Comparison of ENCODE assay signal across 8 mouse cellular contexts in the genomic region with DNA sequence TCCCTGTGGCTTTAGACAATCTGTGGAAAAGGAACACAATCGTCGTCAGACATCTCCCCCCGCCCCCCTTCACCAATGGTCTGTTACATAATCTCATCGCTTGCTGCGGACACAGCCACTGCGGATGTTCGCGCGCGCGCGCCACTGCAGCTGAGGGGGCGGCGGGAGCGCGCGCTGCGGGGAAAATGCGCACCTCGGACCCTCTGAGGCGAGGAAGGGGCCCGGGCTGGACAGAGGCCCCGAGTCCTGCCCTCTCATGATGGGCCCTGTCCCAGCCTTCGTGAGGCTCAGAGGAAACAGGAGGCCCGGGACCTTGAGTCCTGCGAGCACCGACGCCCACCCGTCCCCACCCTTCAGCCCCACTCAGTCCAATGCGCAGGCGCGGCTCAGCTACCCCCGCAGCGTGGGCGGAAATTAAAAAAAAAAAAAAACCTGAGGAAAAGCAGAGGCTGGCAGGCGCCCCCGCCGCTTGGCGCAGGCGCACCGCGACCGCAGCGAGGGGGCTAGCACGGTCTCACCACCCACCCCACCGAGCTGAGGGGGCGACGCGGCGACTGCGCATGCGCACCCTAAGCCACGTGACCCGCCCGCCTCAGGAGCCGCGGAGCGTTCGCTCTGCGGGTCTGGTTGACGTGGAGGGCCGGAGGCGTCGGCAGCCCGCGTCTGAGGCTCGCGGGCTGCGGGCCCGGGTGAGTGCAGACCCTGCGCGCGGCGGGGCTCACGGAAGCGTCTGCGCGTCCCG. TPM values are rescaled to one million over a fixed set of nuclear protein-coding genes. Genes with fewer than 3 reads are reported as not detected.
DNase-seq lines count a peak whose midpoint lies in the region; ATAC-seq and TF ChIP-seq lines count a peak whose summit lies in the region.

Gene Ttc3, plus strand, starts transcription at position 446 of the 742 bp plus-strand sequence.

- peak; percentile 80 for ATAC-seq in forebrain, embryonic 13.5 days
- peak; percentile 81 for ATAC-seq in liver, postnatal 0 days
- ATAC-seq in neural tube, embryonic 14.5 days (ENCODE audit: low read depth), result peak; percentile 79

- peak; percentile 77 for DNase-seq in c-Kit-positive CD71-positive TER-119-positive erythroid progenitor cells, embryonic 14.5 days (ENCODE audit: low spot score)
- peak; percentile 94 to 95 for DNase-seq in heart, postnatal 10 days
- DNase-seq in large intestine, adult 2 months (ENCODE audit: low read depth, low spot score), result peak; percentile 28
- DNase-seq in liver, postnatal 0 days, result peak; percentile 89
- peak; percentile 97 for DNase-seq in testis, postnatal 10 days (ENCODE audit: low spot score)

- peak within 1 kb of the TSS; percentile 99 for H3K27ac ChIP-seq in forebrain, embryonic 13.5 days
- peak within 1 kb of the TSS; percentile 82 for H3K27ac ChIP-seq in liver, postnatal 0 days (ENCODE audit: low read depth)
- H3K27ac ChIP-seq in neural tube, embryonic 14.5 days (ENCODE audit: low read depth, low read length), result peak within 1 kb of the TSS; percentile 99

- WGBS in forebrain, embryonic 13.5 days, result under 1% methylated on average over 70 of the region's 79 CpGs
- WGBS in large intestine, adult 2 months, result under 1% methylated on average over 79 of the region's 79 CpGs
- under 1% methylated on average over 69 of the region's 79 CpGs for WGBS in liver, postnatal 0 days (ENCODE audit: insufficient replicate concordance)
- WGBS in neural tube, embryonic 14.5 days, result under 1% methylated on average over 78 of the region's 79 CpGs

- peak within 1 kb of the TSS; percentile 74 for H3K4me2 ChIP-seq in forebrain, embryonic 13.5 days
- H3K4me2 ChIP-seq in liver, postnatal 0 days (ENCODE audit: low read depth, low read length), result peak within 1 kb of the TSS; percentile 97
- peak within 1 kb of the TSS; percentile 69 for H3K4me2 ChIP-seq in neural tube, embryonic 14.5 days (ENCODE audit: low read depth, low read length)

- peak within 1 kb of the TSS; percentile 99 for H3K9ac ChIP-seq in forebrain, embryonic 13.5 days
- H3K9ac ChIP-seq in liver, postnatal 0 days (replicated peaks), result peak within 1 kb of the TSS; percentile 76
- H3K9ac ChIP-seq in neural tube, embryonic 14.5 days (replicated peaks; ENCODE audit: low read depth, low read length), result peak within 1 kb of the TSS; percentile 100

- peak within 1 kb of the TSS; percentile 95 for H3K4me3 ChIP-seq in E14TG2a.4 (replicated peaks; ENCODE audit: low read length)
- peak within 1 kb of the TSS; percentile 88 for H3K4me3 ChIP-seq in forebrain, embryonic 13.5 days
- peak within 1 kb of the TSS; percentile 76 for H3K4me3 ChIP-seq in liver, postnatal 0 days (ENCODE audit: low read depth, low read length)
- peak within 1 kb of the TSS; percentile 73 for H3K4me3 ChIP-seq in neural tube, embryonic 14.5 days (ENCODE audit: low read depth, low read length)

- H3K36me3 ChIP-seq in E14TG2a.4 (ENCODE audit: insufficient read depth, low read length), result no peaks in the 10 kb centered on the region
- no peaks in the 10 kb centered on the region for H3K36me3 ChIP-seq in forebrain, embryonic 13.5 days (ENCODE audit: poor library complexity, severe bottlenecking)
- H3K36me3 ChIP-seq in liver, postnatal 0 days (replicated peaks; ENCODE audit: insufficient read depth, low read length), result no peaks in the 10 kb centered on the region
- H3K36me3 ChIP-seq in neural tube, embryonic 14.5 days (ENCODE audit: control insufficient read depth, insufficient read depth, low read length), result no peaks in the 10 kb centered on the region

- no peak for TF ChIP-seq CTCF in E14TG2a.4 (conservative IDR thresholded peaks at IDR 0.05; ENCODE audit: low read length)
- no peak for TF ChIP-seq CTCF in liver, postnatal 0 days (IDR thresholded peaks at IDR 0.05; ENCODE audit: low read depth)

- peaks cover 23% of the 10 kb centered on the region for H3K4me1 ChIP-seq in E14TG2a.4 (replicated peaks; ENCODE audit: low read depth, low read length)
- peaks cover 41% of the 10 kb centered on the region for H3K4me1 ChIP-seq in forebrain, embryonic 13.5 days
- H3K4me1 ChIP-seq in liver, postnatal 0 days (ENCODE audit: insufficient read depth), result peaks cover 11% of the 10 kb centered on the region
- H3K4me1 ChIP-seq in neural tube, embryonic 14.5 days (ENCODE audit: control insufficient read depth, insufficient read depth, low read length), result peaks cover 24% of the 10 kb centered on the region

- intact Hi-C loops in heart, postnatal 10 days (cut with DNase I), result loop anchor here (2.0 kb wide), 1 partner anchor 58 kb away; the partner anchor contains the start of gene Hlcs

- H3K27me3 ChIP-seq in E14TG2a.4 (ENCODE audit: insufficient read depth, low read length), result no peaks in the 10 kb centered on the region
- no peaks in the 10 kb centered on the region for H3K27me3 ChIP-seq in forebrain, embryonic 13.5 days
- H3K27me3 ChIP-seq in liver, postnatal 0 days (ENCODE audit: insufficient read depth, low read length), result no peaks in the 10 kb centered on the region
- no peaks in the 10 kb centered on the region for H3K27me3 ChIP-seq in neural tube, embryonic 14.5 days (ENCODE audit: control insufficient read depth, insufficient read depth, low read length)

- H3K9me3 ChIP-seq in E14TG2a.4 (ENCODE audit: low read length), result no peaks in the 10 kb centered on the region
- no peaks in the 10 kb centered on the region for H3K9me3 ChIP-seq in forebrain, embryonic 13.5 days (replicated peaks)
- H3K9me3 ChIP-seq in liver, postnatal 0 days (ENCODE audit: low read length), result no peaks in the 10 kb centered on the region
- H3K9me3 ChIP-seq in neural tube, embryonic 14.5 days (ENCODE audit: control insufficient read depth, low read length), result no peaks in the 10 kb centered on the region

- no peak for TF ChIP-seq EP300 in liver, postnatal 0 days (IDR thresholded peaks at IDR 0.05; ENCODE audit: low read depth)

RNA-seq across cellular contexts. Expression of gene Ttc3, which starts in this region (rescaled TPM):
- 644 and 681 TPM in 2 replicates for polyA plus RNA-seq in forebrain, embryonic 13.5 days (2015; fragmentation: Nextera tagmentation; extraction: Ambion mirVana)
- 100 to 1,000 TPM; 127 to 128 TPM for total RNA-seq in heart, postnatal 10 days (2021)
- 8.1 and 16.0 TPM in 2 replicates for polyA plus RNA-seq in large intestine, adult 2 months (2012; rRNA removed)
- 16.1 and 17.4 TPM in 2 replicates for polyA plus RNA-seq in liver, postnatal 0 days (2015; fragmentation: Nextera tagmentation; extraction: Ambion mirVana)
- 1,057 and 1,226 TPM in 2 replicates for polyA plus RNA-seq in neural tube, embryonic 14.5 days (2014; fragmentation: Nextera tagmentation; extraction: Ambion mirVana)

Comparison
In these comparisons a context has a peak if more than half of its experiments do, and no peak if none do; other contexts are left out.
1. Peak in every context shown above with its lines: DNase-seq, ATAC-seq, H3K4me3 ChIP-seq and H3K27ac ChIP-seq.
2. RNA of gene Ttc3 (polyA plus RNA-seq): 1,057 to 1,226 TPM in neural tube, embryonic 14.5 days and 644 to 681 TPM in forebrain, embryonic 13.5 days; 16.1 to 17.4 TPM in liver, postnatal 0 days and 8.1 to 16.0 TPM in large intestine, adult 2 months; every median in the first group is over 10 times any median in the second.
3. DNase-seq: peak in every context shown above with its lines; median percentile 97 in testis, postnatal 10 days; 94 in heart, postnatal 10 days; 89 in liver, postnatal 0 days; 77 in c-Kit-positive CD71-positive TER-119-positive erythroid progenitor cells, embryonic 14.5 days; 28 in large intestine, adult 2 months.